Mouse (Mus musculus): Measurements from ENCODE around the gene Col6a4.

Gene Col6a4

GRCm38 (mm10) chr9:105960533-105960932, 136.1 kb downstream of the Col6a4 start, which contains the start of gene Col6a5:
Gene Col6a5 (minus strand): TSS chr9:105960643.
- DNase-seq (ENCODE audit: low spot score in 2 of 2): no peak

DNA sequence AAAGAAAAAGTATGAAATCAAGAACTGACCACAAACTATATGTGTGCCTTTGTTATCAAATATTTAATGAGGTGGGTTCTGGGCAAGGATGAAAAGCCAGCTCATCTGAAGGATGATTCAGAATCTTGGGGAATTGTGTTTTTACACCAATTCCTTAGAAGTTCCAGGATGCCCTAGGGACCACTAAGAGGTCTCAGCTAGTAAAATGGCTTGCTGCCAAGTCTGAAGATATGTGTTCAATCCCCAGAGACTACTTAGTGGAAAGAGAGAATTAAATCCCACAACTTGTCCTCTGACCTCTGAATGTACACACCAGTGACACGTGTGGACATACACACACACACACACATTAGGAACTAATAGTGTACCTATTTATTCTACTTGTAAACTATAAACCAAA, 137.5 kb downstream of the Col6a4 start:
- no peak for DNase-seq (ENCODE audit: low spot score in 2 of 2)

DNA sequence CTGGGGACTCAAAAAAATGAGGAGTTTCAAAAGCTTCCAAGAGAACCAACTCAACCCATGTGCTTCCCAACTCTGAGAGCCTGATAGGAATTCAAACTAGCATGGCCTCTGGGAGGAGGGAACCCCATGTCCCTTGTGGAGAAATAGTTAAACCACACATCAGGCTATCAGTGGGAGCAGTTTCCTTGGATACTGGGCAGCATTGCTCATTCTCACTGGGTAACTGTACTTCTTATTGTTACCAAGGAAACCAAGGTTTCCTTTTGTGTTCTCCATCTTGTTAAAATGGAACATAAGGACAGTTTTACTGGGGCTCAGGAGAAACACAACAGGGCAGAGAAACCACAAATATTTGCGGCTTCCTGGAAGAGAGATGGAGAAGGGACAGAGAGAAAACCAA, 146.8 kb downstream of the Col6a4 start:
- DNase-seq (ENCODE audit: low spot score in 2 of 2): no peak

DNA sequence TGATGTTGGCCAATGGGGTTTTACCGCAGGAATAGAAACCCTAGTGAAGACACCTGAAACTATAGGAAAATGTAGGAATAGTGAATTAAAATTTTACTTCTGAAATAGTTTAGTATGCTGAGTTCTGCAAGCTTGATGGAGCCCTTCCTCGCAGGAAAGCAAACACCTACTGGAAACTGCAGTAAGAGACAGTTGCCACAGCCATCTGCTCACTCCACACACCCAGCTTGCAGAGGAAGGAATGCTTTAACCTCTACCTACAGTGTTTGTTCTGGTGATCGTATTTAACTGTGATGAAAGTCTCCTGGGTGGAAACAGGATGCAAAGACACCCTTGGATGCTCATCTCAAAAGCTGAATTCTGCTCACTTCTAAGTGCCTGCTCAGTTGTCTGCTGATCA, 149.0 kb downstream of the Col6a4 start:
- DNase-seq (ENCODE audit: low spot score in 2 of 2): peak; percentile 36 to 57
